Mouse (Mus musculus) T-helper 17 cell (primary cell): Measurements from ENCODE around the gene Suz12.
"Not testable (repeated sequence)": the region's sequence is repeated elsewhere in the genome, so short reads cannot be mapped to it uniquely, and the experiment has no call there.

Experiments
- in situ Hi-C, 2 experiments: fragments of 300-600 bp; cut with MboI, MseI; formaldehyde crosslinking; loops; 1 replicate in 1 of 2; 2 replicates in 1 of 2; pipeline ENCODE4 v1.15.1; 2025; ENCODE audit warnings: high pct_unique_total_duplicates in 2 of 2

Suz12 gene

GRCm38 (mm10) chr11:79992592-79993355 is at the start of gene Suz12:
Gene Suz12, plus strand, starts transcription at chr11:79993106.
- in situ Hi-C loops: no loop called here

DNA sequence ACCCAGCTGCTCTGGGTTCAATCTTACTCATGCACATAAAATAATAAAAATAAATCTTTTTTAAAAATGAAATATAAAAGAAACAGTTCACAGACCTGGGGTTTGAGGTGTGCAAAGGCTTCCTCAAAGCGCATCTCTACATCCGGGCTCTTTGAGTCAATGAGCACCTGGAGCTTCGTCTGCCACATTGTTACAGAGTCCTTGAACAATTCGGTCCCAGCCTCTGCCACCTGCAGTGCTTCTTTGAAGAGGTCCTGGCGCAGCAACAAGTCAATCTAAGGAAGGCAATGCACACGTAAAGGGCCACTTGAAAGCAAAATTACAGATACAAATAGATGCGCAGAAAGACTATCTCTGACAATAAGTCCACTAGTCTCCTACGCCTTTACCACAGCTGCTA is 49.8 kb upstream of the Suz12 start:
- in situ Hi-C loops: no loop called here

- in situ Hi-C loops: no loop called here
Observed at GRCm38 (mm10) chr11:79943601-79944000, 49.3 kb upstream of the Suz12 start.

DNA sequence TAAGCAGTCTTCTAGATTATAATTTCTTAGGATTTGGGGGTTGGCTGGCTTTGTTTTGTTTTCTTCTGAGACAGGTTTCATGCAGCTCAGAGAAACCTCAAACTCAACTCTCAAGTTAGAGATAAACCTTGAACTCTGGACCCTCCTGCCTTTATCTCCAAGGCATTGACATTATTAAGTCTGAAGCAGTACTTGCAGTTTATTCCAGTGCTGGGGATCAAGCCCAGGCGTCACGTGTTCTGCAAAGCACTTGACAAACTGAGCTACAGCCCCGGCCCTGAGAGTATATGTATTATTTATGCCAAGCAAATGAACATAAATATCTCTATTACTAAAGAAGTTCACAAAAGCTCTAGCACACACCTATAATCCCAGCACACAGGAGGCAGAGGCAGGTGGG is 45.6 kb upstream of the Suz12 start:
- in situ Hi-C loops: loop anchor here in 1 of 2 experiments (5.0 kb wide), 1 partner anchor 65 kb away; no protein-coding TSS in a partner anchor

- in situ Hi-C loops: no loop called here
Observed at GRCm38 (mm10) chr11:79961346-79962124, 31.4 kb upstream of the Suz12 start.

GRCm38 (mm10) chr11:79962125-79962876 is 30.6 kb upstream of the Suz12 start, which contains the start of gene Utp6:
Gene Utp6, minus strand, starts transcription at chr11:79962390.
- in situ Hi-C loops: no loop called here

DNA sequence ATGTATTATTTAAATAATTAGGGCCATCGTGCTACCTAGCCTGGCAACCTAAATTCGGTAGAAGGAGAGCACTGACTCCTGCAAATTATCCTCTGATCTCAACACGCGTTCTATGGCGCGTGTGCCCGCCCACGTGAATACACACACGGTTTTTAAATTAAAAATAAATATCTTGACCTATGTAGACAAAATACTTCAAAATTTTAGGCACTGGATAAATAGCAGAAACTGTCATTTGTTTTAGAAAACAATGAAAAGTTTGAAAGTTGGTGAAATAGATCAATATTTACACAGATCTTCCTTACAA is 30.1 kb upstream of the Suz12 start:
- in situ Hi-C loops: no loop called here

- in situ Hi-C loops: no loop called here
Observed at GRCm38 (mm10) chr11:79963212-79963974, 29.5 kb upstream of the Suz12 start.

DNA sequence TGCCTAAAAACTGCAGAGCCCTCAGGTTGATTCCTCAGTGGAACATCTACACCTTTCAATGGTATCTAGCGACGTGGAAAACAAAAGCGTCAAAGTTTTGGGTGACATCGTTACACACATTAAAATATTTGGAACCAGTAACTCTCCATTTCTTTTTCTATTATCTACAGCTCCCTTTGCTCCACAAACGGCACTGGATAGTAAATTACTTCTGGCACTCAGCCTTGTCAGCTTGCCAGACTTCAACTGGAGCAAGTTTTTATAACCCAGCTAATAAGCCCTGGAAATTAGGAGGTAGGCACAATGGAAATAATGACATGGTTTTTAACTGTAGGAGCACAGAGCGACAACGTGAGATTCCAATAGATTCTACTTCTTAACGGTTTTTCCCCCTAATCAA is 27.0 kb upstream of the Suz12 start:
- in situ Hi-C loops: no loop called here

GRCm38 (mm10) chr11:79967752-79968151 is 25.2 kb upstream of the Suz12 start:
- in situ Hi-C loops: no loop called here

DNA sequence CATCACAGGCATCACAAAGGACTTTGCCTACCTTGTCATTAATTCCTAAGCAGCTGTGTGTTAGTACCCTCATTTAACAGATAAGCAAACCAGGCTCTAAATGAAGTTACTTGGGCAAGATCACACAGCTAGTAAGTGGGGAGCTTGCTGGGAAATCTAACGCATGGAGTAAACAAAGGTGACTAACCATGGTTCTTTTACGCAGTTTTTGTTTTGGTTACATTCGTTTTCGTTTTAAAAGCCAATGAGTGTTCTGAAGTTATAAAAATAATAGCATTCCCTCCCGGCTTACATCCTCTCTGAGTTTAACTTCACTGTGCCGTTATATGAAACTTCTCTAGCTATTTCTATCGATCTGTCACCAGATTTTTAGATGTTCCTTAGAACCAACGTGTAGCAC is 19.8 kb upstream of the Suz12 start:
- in situ Hi-C loops: no loop called here

DNA sequence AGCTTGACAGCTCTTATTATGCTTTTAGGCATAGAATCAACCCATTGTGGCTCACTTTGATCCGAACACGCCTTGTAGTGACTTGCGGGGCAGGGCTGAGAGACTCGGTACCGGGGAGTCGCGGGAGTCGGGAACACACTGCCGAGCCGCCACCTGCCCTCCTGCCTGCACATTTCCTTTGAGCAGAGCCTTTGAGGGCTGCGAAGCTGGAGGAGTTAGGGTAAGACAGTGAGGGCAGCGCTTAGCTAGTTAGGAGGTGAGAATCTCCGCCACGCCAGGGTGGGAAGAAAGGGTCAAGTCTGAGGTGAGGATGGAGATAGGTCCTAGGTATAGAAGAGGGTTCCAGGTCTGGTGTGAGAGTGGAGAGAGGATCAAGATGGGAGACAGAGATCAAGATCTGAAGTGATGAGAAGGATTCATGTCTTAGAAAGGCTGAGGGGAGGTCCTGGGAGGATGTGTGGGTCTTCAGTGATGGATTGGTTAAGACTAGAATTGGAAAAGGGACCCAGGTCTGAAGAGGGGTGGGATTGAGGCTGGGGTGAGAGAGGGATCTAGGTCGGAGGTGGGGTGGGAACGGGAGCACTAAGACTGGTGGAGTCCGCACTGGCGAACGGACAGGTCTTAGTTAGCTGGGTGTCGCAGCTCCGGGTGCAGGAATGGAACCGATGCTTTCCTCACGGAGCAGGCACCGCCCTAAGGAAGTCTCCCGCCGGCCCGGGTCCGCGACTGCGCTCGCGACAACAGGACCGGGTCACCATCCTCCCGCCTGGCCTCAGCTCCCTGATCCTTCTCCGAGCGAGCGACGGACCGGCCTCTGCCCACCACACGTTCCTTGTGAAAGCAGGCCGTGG is 19.1 kb upstream of the Suz12 start:
- in situ Hi-C loops: no loop called here

DNA sequence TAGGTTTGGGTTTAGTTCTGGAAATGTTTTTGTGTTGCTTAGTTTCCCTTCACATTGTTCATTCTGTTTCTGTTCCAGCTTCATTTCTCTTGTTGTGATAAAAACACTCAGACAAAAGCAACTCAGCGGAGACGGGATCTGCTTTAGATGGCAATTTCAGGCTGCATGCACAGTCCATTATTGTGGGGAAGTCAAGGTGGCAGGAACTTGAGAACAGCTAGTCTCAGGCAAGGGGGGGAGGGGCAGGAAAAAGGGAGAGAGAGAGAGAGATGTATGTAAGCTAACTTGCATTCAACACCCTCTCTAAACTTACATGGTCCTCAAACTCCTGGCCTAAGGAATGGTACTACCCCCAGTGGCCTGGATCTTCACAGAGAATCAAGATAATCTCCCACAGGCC is 17.5 kb upstream of the Suz12 start:
- in situ Hi-C loops: no loop called here

GRCm38 (mm10) chr11:79976222-79976621 is 16.7 kb upstream of the Suz12 start:
- in situ Hi-C loops: no loop called here

DNA sequence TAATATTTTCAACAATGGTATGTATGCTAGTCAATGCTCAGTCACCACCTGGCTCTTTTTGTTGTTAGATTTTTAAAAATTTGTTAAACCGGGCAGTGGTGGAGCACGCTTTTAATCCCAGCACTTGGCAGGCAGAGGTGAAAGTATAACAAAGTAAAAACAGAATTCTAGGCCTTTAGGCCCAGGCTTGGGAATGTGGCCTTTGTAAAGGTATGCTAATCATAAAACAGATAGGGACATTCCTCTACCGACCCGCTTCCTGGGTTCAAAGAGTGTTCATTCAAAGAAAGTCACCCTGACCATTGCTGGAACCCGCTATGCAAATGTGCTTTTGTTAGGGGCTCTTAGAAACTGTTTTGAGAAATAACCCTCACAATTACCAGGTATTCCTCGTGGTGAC is 16.3 kb upstream of the Suz12 start:
- in situ Hi-C loops: not testable (repeated sequence)

- in situ Hi-C loops: not testable (repeated sequence)
Observed at GRCm38 (mm10) chr11:79977061-79977460, 15.8 kb upstream of the Suz12 start.

DNA sequence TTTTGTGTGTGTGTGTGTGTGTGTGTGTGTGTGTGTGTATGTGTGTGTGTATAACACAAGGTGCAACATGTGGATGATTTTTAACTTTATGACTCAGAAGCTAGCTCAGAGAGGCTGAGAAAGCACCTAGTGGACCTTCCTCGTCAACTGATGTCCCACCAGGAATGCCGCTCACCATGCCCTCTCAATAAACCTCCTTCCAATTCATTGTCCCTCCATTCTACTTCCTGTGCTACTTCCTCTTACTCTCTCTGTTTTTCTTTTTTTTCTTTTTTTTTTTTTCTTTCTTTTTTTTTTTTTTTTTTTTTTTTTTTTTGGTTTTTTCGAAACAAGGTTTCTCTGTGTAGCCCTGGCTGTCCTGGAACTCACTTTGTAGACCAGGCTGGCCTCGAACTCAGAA is 15.2 kb upstream of the Suz12 start:
- in situ Hi-C loops: not testable (repeated sequence)

DNA sequence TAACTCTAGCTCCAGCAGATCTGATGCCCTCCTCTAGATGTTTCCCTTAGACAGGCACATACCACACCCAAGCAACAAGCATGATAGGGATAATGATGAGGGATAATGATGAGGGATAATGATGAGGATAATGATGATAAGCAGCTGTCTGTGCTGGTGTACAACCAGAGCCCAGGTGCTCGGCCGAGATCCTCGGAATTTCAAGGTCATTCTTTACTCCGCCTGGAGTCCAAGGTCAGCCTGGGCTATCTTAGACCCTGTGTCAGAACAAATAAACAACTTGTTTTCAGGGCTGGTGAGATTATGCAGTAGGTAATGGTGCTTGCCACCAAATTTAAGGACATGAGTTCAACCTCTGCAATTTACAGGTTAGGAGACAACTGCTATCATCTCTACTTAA is 6.0 kb upstream of the Suz12 start:
- in situ Hi-C loops: no loop called here

DNA sequence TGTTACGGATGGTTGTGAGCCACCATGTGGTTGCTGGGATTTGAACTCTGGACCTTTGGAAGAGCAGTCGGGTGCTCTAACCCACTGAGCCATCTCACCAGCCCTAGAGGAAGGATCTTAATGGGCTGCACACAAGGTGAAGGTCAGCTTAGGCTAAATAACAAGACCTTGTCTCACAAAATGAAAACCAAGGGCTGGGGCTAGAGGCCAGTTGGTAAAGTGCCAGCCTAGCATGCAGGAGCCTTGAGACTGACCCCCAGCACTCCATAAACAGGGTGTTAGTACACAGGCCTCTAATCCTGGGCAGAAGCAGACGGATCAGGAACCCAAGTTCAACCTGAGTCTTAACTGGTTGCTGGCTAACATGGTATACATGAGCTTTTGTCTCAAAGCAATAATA is 5.0 kb upstream of the Suz12 start:
- in situ Hi-C loops: no loop called here

- in situ Hi-C loops: no loop called here
Observed at GRCm38 (mm10) chr11:79990120-79990519, 2.8 kb upstream of the Suz12 start.

DNA sequence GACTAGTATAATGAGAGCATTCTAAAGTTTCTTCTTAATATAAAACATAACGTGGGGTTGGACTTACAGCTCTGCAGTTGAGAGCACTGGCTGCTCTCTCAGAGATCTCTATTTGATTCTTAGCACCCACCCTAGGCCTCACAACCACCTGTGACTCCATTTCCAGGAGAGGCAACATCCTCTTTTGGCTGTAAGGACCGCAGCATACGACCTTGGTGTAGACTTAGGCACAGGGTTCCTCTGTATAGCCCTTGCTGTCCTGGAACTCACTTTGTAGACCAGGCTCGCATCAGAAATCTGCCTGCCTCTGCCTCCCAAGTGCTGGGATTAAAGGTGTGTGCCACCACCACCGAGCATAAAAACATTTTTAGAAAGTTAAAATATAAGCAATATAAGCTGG is 1.3 kb upstream of the Suz12 start:
- in situ Hi-C loops: no loop called here
